Mouse (Mus musculus) hematopoietic stem cell, adult 5-6 weeks (primary cell): ENCODE results near the gene Tenm1. TPM values are rescaled to one million over a fixed set of nuclear protein-coding genes. Genes with fewer than 3 reads are reported as not detected.

ENCODE experiments used
- ATAC-seq, 2 experiments: fragments of 125-278 bp in 1 of 2; replicated peaks in 1 of 2; 2 replicates each; pipeline ENCODE4 v1.8.0; 2016 to 2017; ENCODE audit warnings: inconsistent platforms in 2 of 2, mild to moderate bottlenecking in 2 of 2, moderate number of reproducible peaks in 2 of 2, low read depth in 1 of 2, moderate TSS enrichment in 1 of 2; ENCODE audit not compliant: low FRiP score in 2 of 2, poor library complexity in 2 of 2, severe bottlenecking in 2 of 2, insufficient read depth in 1 of 2, low TSS enrichment in 1 of 2
- total RNA-seq: library from RNA; stranded (forward); fragments of 172-1452, 232-1000 nt; gene quantifications from 2 replicates; pipeline ENCODE4 v1.2.3, GENCODE M21; 2017

Gene Tenm1
- total RNA-seq, result not detected in 2 replicates

DNA sequence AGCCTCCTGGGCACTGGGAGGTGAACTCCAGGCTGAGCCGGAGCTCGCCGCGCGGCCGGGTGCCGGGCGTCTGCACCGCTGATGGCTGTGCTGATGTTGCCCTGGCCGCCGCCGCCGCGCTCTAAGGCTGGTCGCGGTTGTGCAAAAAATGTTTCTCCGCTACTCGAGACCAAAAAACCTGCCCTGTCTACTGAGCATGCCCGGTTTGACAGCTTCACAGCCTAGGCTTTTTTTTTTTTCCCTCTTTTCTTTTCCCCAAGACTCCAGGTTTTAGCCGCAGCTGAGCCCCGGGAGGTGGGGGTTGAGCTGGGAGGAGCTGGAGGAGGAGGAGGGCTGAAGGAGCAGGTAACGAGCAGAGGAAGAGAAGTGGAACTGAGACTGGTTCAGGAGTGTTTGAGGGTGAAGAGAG, at the start of gene Tenm1:
Gene Tenm1 (minus strand): TSS at position 272 of the 409 bp plus-strand sequence.
- ATAC-seq, result no peak

DNA sequence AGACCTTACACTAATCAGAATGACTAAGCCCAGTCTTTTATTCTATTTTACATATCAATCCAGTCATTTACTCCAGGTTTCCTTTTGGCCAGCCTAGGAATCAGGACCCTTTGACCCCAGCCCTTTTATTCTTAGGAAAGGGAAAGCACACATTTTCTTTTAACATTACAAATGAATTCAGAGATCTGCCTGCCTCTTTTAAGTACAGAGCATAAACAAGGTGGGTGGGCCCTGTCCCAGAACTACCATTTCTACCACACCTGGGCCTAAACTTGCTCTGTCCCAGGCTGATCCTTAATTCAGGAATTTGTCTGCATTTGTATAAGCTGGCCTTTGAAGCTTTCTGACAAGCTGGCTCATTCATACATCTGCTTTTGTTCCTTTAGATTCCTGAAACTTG, 38.4 kb upstream of the Tenm1 start:
- no peak for ATAC-seq

DNA sequence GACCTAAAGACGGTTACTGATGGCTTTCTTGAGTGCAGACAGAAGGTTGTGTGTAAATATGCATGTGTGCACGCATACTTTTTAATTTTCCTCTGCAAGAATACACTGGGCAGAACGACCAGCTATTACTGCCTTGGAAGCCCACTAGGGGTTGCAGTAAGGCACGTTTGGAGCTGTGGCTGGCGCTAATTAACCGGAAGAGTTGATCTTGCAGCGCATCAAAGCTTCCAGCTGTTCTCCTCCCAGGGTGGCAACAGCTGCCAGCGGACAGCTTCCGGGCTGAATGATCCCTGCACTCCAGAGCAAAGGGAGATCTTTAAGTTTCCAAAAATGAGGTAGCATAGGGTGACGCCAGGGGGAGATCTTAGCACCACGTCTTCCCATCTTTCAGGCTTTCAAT, 1.7 kb upstream of the Tenm1 start:
- no peak for ATAC-seq

DNA sequence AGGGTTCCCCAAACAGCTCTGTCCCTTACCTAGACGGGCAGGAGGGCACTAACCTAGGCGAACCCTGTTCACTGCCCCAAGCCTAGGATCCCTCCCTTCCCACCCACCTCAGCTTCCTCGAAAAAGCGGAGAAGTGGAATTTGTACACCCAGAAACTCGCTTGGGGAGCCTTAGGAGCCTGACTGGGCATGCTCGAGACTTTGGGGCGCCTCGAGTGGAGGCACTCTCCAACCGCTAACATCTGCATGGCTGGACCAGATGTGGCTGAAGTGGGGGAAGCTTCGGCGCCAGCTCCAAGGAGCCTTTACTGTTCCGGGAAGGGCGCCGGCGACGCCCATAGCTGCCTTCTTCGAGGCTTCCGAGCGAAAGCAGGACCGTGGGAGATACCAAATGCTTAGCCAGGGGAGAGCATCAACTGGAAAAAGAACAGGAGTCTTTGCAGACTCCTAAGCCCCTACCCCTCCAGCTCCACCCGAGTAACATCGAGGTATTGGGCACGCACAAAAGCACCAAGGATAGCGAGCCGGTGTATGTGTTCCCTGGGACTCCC, 1.1 kb upstream of the Tenm1 start:
- ATAC-seq, result no peak

DNA sequence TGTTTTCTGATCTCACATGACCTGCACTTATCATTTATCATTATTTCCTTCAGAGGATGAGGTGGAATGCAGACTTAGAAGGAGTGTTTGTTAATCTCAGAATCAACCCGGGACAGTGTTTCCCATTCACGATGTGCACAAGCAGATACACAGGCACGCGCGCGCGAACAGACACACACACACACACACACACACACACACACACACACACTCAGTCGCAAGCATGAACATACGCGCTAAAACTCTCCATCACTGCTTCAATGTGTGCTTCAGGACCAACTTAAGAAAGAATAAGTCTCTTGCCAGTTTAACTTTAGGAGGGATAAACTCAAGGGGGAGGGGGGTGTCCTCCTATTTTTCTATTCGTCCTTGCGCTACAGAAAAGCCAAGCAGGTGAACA, 411 bp upstream of the Tenm1 start:
- no peak for ATAC-seq

DNA sequence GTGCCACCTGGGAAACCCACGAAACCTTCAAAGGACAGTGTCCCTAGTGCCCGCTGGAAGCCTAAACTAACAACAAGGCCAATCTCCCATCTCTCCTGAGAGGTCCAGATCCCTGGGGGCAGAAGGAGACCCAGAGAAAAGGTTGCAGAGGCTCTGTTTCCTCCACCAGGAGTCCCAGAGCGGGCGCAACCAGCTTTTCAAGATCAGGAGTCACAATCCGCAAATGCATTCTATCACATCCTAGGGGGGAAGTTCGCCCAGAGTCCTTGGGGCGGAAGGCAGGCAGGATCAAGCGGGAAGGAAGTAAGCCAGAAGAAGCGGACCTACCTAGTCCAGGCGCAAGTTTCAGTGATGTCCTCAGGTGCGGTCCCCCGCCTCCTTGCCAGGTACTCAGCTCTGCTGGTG, 963 bp downstream of the Tenm1 start:
- ATAC-seq, result no peak

DNA sequence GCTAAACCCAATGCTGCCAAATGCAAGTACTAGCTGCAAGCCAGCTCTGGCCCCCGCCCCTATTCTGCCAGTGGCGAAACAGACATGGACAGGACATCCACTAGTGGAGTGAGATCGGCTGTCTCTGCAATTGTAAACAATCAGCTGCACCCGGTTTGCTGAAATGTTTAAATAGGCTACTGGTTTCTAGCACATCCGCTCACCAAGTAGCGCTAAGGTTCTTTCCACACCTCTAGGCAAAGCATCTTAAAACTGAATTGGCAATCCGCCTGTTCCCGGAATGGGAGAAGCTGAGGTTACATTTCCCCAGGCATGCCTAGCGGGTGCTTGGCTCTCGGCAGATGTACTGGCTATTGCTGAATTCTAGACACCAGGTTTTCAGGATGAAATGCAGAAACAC, 1.8 kb downstream of the Tenm1 start:
- no peak for ATAC-seq

DNA sequence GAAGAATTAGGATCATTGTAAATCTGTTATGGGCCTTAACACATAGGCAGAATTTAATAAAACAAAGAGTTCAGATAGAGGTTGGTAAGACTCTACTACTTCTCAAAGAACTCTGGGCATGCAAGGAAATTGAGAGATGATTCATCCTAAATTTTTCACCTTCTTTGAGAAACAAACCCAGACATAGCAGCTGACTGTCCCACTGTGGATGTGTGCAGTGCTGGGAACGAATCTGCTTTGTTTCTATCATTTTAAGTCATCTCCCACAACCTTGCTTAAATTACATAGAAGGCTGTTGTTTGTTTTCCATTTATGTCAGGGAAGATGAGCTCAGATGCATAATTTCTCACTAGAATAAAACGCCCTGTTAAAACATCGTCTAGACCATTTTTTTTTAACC, 31.0 kb downstream of the Tenm1 start:
- no peak for ATAC-seq

DNA sequence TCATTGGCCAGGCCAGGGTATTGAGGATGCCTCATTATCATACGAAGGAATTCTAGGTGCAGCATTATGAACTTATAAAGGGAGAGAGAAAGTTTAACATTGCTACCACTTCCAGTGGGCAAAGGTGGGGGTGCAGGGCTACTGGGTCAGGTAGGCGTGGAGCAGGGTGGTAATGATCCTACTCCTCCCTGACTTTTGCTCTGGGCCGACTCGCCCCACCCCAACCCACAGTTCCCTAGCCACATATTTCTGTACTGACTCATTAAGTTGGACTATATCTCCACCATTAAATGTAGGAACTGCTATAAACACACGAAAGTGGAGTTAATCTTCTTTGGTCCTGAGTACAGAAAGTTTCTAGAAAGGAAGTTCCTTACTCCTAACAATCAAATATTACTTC, 40.8 kb downstream of the Tenm1 start:
- ATAC-seq, result no peak

DNA sequence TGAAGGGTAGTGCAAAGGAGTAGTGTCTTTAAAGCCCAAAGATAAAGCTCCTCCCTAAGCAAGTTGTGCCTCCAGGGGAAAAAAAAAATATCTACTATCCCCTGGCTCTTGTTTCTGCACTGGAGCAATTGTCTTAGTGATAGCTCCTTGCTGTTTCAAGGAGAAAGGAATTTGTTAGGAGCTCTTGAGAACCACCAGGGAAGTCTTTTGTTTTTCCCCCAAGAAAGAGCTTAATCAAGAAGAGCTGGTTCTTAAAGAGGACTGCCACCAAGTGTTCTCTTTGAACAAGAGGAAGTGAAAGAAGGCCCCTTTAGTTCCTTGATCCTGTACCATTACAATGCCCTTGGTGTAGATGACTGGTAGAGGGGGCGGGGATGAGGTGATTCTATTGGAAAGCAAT, 56.4 kb downstream of the Tenm1 start:
- no peak for ATAC-seq

DNA sequence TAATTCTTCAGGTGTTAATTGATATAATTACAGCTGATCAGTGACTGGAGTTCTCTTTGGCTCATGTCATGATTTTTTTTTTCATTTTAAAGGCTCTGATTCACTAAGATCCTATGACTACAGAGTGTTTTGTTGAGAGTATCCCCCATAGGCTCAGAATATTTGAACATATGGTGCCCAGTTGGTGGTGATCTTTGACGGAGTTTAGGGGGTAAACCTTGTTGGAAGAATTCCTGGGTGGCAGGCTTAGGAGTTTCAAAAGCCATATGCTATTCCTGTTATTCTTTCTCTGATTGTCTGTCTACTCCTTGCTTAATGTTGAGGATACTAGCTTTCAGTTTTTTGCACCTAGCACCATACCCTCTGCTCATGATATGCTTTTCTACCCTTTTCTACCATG, 109.6 kb downstream of the Tenm1 start:
- no peak for ATAC-seq

DNA sequence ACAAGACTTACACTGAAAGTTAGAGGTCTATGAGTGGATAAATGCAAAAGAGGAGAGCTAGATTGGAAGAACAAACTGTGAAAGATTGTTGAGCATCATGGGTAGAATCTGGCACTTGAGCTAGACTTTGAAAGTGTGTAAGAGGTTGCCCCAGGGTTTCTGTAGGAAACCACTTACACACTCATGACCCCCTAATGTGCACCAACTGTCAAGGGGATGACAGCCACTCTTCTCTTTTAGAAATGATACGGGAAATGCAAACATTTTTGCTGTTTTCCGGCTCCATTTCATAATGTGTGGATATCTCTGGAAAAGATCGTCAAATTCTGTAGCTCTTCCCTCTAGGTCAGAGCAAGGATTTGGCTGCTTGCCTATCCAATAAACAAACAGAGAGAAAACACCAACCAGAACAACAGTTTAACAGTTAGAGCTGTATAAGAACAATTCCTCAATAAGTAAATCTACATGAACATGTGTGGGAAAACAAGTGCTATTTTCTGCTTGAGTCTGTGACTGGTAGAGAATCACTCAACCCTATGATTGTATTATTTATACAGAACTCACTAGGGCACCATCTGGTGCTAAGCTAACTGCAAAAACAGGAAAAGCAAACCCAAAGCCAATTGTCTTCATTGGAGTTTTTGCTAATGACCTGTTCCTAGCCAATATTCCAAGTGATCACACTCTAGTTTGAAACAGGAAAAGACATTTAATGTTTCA, 111.0 kb downstream of the Tenm1 start:
- no peak for ATAC-seq

DNA sequence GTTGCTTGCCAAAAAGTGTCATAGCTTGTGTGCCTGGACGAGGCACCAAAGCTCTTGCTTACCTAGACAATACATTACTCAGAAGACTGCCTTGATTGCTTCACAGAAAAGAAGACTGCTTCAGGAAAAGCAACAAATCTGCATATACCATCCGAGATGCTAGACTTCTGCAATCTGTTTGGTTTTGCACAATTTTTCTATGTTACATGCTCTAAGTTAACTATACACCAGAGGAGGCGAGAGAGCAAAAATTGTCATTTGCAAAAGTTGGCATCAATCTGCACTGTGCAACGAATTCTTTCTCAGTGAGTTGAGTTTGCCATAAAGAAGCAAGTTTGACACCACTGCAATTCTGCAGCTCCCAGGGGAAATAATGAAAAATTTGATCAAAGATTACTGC, 193.1 kb downstream of the Tenm1 start:
- no peak for ATAC-seq

DNA sequence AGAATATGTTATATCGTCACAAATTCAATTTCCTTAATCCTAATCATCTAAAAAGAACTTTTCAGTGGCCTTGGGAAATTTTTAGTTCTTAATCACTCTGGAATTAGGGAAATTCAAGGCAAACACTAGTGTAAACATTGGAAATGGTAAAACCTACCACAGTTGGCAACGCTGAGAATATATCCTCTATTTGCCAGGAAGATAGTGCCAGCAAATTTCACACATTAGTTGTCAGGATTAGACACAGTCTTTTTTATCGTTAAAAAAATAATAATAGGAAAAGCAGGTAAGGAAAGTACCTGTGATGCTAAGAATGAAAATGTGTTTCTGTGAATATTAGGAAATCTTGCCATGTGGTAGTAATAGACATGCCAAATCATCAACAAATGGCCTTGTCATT, 223.9 kb downstream of the Tenm1 start:
- ATAC-seq, result no peak

DNA sequence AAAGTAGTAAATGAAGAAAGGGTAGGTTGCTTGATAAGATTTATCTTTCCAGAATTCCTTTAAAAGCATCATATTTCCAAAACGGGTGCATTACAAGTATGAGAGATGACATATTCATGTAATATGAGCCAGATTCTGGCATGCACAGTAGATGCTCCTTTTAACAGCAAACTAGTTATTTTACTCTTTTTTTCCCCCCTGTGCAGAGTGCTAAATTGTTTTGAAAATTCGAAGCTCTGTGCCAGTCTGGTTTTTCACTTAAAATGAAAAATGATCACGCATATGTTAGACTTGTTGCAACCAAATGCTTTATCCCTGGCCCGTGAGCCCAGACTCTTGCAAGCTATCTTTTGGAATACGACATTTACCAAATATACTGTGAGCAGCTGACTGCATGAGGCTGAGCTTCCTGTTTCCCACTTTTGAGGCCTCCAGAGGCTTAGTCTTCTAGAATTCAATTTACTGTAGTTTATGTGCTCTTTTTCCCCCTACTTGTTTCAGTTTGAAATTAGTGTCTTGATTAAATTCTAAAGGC, 226.6 kb downstream of the Tenm1 start:
- ATAC-seq, result no peak

DNA sequence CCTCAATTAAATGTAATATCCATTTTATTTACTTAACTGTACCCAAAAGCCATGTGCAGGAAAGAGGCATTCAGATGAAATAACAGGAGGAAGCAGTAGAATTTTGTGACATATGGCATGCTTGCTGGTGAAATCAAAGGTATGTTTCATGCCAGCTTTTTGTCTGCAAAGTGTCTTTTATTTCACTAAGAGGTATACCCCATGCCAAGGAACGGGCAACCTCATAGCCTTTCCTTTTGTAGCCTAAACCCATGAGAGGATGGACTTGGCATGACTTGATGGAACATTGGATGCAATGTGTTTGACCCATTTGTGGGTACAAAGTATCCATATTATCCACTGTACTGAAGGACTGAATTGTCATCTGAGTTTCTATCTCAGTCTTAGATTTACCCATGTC, 246.0 kb downstream of the Tenm1 start:
- ATAC-seq, result no peak

DNA sequence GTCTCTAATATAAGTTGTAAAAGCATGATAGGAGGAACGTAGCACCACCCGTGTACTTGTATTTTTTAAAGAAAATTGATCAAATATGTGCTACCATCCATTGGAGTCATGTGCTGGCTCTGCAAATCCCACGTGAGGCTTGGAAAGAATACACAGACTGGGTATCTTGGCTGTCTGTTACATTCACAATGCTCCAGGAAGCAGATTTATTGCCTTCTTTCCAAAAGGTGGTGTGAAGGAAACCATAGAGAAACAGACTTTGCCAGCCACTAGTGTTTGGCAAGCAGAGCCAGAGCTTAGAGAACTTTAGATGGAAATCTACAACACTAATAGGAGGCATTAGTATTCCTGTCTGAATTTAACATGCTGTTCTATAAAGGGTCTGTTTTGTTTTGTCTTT, 277.4 kb downstream of the Tenm1 start:
- no peak for ATAC-seq

DNA sequence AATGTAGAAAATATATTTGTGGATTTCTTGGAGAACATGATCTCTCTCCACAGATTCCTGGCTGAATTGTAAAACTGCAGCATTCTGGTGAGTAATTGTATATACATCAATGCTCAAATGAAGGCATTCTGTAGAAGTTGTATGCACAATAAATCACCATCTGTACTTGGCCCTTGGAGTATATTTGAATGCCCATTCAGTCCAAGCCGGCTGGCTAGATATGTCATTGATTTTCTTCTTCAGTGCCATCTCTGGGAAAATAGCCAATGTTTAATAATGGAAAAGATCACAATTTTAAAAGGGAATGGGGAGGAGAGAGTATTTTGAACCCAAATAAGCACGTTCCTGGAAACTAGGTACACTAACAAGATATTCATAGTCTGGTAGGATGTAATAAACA, 299.2 kb downstream of the Tenm1 start:
- no peak for ATAC-seq

DNA sequence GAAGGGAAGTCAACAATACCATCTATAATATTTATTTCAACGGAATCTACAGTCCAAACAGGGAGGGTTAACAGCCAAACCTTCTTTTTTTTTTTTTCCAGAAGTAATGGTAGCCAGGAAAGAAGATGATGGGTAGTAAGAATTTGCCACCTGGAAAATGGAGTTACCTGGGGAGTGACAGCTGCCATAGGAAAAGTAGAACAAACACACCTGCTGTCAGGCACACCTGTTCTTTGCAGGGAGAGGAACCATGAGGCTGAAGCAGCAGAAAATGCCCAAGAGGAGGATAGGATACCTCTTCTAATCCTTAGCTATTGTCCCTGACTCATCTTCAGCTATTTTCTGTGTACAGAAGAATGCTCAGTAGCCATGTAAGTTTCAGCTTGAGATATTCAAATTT, 306.4 kb downstream of the Tenm1 start:
- no peak for ATAC-seq
